Mouse (Mus musculus) ES-Bruce4 (cell line): ENCODE data around the gene Ocm.
A peak's percentile ranks its signal among the peaks of the same experiment; 100 is the strongest.

Experiments
- CTCF ChIP-seq: IDR thresholded peaks from one replicate; pipeline ENCODE4 v1.8.1; 2011; ENCODE audit warnings: low read depth, low read length
- EP300 ChIP-seq: IDR thresholded peaks from 2 replicates; pipeline ENCODE4 v1.6.1; 2011; ENCODE audit warnings: low read depth, low read length; ENCODE audit not compliant: insufficient read depth
- POLR2A ChIP-seq: IDR thresholded peaks from one replicate; pipeline ENCODE4 v1.8.1; 2011; ENCODE audit warnings: low read length; ENCODE audit not compliant: insufficient read depth

DNA sequence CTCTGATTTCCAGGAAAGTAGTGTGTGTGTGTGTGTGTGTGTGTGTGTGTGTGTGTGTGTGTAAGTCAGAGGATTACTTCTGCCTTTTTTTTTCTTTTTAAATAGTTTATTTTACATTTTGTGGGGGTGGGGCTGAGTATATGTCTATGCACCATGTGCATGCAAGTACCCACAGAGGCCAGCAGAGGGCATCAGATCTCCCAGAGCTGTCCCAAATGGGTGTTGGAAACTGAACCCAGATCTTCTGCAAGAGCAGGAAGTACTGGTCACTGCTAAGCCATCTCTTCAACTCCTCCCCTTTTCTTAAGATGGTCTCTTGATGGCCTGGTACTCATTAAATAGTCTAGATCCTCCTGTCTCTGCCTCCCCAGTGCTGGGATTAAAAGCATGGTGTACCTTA lies 24.8 kb upstream of the Ocm start:
- TF ChIP-seq POLR2A = no peak
- TF ChIP-seq EP300 = no peak
- peak; percentile 77 for TF ChIP-seq CTCF
